Mouse (Mus musculus): ENCODE results near the gene Pygo1. TPM values are rescaled to one million over a fixed set of nuclear protein-coding genes. Genes with fewer than 3 reads are reported as not detected.

Gene Pygo1
- polyA plus RNA-seq (2014; fragmentation: Illumina TruSeq; extraction: RNeasy Lipid Tissue Mini Kit (QIAGEN cat#74804); ENCODE audit: low read depth, low replicate concordance), result 11.5 TPM

DNA sequence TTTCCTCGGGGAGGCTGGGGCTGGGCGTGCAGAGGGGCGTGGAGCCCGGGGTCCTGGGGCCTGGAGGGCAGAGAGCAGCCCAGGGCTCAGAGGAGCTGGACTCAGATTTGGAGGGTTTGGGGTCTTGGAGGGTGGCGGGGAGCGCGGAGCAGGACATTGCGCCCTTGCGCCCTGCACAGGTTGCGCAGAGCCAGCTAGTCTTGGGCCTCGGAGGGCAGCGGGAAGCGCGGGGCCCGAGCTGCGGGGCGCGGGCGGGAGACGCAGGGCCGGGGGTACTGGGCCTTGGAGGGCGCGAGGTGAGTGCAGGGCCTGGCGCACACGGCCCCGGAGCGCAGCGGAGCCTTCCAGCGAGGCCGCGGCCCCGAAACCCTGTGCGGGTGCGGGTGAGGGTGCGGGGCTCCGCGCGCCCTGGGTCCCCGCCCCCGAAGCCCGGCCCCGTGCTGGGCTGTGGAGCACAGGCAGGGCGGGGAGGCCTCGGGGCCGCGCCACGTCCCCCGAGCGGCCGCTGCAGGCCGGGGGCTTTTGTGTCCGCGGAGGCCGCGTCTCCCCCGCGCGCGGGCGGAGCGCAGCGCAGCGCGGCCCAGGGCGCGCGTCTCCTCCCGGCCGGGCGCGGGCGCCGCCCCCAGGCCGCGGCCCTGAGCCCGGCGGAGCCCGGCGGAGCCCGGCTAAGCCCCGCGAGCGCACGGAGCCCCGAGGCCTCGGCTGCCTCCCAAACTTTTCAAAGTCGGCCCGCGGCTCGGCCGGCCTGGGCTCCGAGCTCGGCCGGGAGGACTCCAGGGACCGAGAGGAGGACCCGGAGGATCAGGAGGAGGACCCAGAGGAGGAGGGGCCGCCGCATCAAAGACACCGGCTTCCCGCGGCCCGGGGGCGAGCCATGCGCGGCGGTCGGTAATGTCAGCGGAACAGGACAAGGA, at the start of gene Pygo1:
Gene Pygo1 (plus strand): TSS at position 625 of the 914 bp plus-strand sequence.

DNA sequence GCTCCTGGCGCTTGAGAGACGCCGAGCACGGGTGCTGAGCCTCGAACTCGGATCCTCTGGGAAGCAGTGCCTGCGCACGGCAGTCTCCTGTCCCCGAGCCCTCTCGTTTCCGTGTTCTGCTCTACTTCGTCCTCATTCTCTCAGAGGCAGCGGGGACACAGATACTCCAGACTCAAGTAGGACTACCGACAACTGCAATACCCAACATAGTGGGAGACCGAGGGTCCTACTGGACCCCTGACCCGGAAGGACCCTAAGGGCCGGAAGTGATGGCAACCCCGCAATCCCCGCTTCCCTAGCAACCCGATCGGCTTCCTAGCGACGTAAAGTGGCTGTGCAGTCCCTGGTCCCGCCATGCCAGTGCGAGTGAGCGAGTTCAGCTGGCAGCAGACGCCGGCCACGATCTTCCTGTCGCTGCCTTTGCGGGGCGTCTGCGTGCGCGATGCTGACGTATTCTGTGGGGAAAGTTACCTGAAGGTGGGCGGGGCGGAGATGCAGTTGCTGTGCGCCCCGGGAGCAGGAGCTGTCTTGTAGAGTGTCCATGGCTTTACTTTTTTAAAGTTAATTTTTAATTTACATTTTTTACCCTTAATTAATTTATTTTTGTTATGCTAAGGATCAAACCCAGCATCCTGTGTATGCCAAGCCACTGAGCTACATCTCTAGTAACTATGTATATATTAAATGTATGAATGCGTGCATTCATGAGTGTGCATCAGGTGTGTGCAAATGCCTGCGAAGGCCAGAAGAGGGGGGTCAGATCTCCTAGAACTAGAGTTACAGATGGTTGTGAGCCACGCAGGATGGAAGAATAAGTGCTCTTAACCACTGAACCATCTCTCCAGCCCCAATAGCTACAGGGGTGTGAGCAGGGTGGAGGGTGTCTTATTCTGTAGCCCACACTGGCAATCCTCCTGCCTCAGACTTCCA, 33.3 kb downstream of the Pygo1 start, which contains the start of the genes Dyx1c1 and Gm44503:
Gene Dyx1c1 (plus strand): TSS at position 265 of the 930 bp plus-strand sequence.
Gene Gm44503 (plus strand): TSS at position 332 of the 930 bp plus-strand sequence.

DNA sequence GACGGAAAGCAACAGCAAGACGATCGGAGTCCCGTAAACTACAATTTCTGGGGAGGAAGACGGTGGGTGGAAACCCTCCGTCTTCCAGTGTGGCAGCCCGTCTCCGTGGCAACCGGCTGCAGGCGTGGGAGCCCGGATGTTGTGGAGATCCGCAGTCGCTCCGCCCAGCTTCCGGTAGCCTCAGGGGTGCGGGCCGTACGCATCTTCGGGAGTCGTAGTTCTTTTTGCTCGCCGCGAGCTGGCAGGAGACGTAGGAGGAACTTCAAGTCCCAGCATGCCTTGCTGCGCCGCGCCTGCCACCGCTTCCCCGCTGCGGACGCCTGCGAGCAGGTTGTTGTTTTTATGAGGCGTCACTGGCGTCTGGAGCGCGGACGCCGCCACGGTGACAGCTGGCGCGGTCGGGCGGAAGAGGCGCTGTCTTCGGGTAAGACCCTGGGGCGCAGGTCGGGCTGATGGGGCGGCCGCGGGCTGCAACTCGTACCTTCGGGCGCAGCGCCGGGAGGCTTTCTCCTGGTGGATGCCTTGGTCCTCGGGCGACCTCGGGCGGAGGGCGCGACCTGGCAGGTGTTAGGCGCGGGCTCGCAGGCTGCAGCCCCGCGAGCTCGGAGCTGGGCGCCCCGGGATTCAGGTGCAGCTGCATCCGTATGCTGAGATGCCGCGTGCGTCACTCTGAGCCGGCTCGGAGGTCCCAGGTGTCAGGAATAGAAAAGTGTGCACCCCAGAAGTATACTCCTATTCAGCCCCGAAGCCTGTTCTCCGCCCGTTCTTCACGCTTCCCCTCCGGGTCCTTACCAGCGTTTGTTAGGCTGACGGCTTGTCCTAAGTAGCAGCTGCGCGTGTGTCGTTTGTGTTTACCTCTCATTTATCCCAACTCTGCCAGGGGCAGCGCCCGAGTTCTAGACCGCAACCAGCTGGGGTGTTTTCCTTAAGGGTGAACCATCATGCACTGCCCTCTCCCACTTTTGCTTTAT, 60.1 kb downstream of the Pygo1 start, which contains the start of the genes Ccpg1os and Ccpg1:
Gene Ccpg1os (minus strand): TSS at position 133 of the 971 bp plus-strand sequence.
Gene Ccpg1 (plus strand): TSS at position 180 of the 971 bp plus-strand sequence.

Other genes with a start within 250 kb of the Pygo1 start
- 0.17 TPM for gene Prtg, start 118.8 kb upstream of the Pygo1 start, polyA plus RNA-seq (2014; fragmentation: Illumina TruSeq; extraction: RNeasy Lipid Tissue Mini Kit (QIAGEN cat#74804); ENCODE audit: low read depth, low replicate concordance)
- 4.0 TPM for gene Dyx1c1, start 33.1 kb downstream of the Pygo1 start, polyA plus RNA-seq (2014; fragmentation: Illumina TruSeq; extraction: RNeasy Lipid Tissue Mini Kit (QIAGEN cat#74804); ENCODE audit: low read depth, low replicate concordance)
- gene Gm44503, start 33.2 kb downstream of the Pygo1 start, polyA plus RNA-seq (2014; fragmentation: Illumina TruSeq; extraction: RNeasy Lipid Tissue Mini Kit (QIAGEN cat#74804); ENCODE audit: low read depth, low replicate concordance), result 1.0 TPM
- 20.4 TPM for gene Ccpg1os, start 59.7 kb downstream of the Pygo1 start, polyA plus RNA-seq (2014; fragmentation: Illumina TruSeq; extraction: RNeasy Lipid Tissue Mini Kit (QIAGEN cat#74804); ENCODE audit: low read depth, low replicate concordance)
- 313 TPM for gene Ccpg1, start 59.8 kb downstream of the Pygo1 start, polyA plus RNA-seq (2014; fragmentation: Illumina TruSeq; extraction: RNeasy Lipid Tissue Mini Kit (QIAGEN cat#74804); ENCODE audit: low read depth, low replicate concordance)
- 14.2 TPM for gene Pigb, start 114.7 kb downstream of the Pygo1 start, polyA plus RNA-seq (2014; fragmentation: Illumina TruSeq; extraction: RNeasy Lipid Tissue Mini Kit (QIAGEN cat#74804); ENCODE audit: low read depth, low replicate concordance)
- gene Rab27a, start 119.2 kb downstream of the Pygo1 start, polyA plus RNA-seq (2014; fragmentation: Illumina TruSeq; extraction: RNeasy Lipid Tissue Mini Kit (QIAGEN cat#74804); ENCODE audit: low read depth, low replicate concordance), result 39.6 TPM
- gene Khdc3, start 176.2 kb downstream of the Pygo1 start, polyA plus RNA-seq (2014; fragmentation: Illumina TruSeq; extraction: RNeasy Lipid Tissue Mini Kit (QIAGEN cat#74804); ENCODE audit: low read depth, low replicate concordance), result not detected
- gene Gm20509, start 176.8 kb downstream of the Pygo1 start, polyA plus RNA-seq (2014; fragmentation: Illumina TruSeq; extraction: RNeasy Lipid Tissue Mini Kit (QIAGEN cat#74804); ENCODE audit: low read depth, low replicate concordance), result not detected
- gene Rsl24d1, start 187.8 kb downstream of the Pygo1 start, polyA plus RNA-seq (2014; fragmentation: Illumina TruSeq; extraction: RNeasy Lipid Tissue Mini Kit (QIAGEN cat#74804); ENCODE audit: low read depth, low replicate concordance), result 82.2 TPM

All from adrenal gland, adult 10 weeks (tissue).